Mouse (Mus musculus) adrenal gland, adult 8-10 months (tissue): ENCODE results near the gene Taar7f. TPM values are rescaled to one million over a fixed set of nuclear protein-coding genes. Genes with fewer than 3 reads are reported as not detected.
"Not testable (repeated sequence)": the region's sequence is repeated elsewhere in the genome, so short reads cannot be mapped to it uniquely, and the experiment has no call there.

Experiments
- DNase-seq: peaks from one replicate; pipeline ENCODE4 v3.0.0; 2022
- total RNA-seq, 4 experiments: library from RNA; stranded (reverse); gene quantifications; 2 replicates each; pipeline ENCODE4 v1.2.4; 2022

Gene Taar7f
- not detected for total RNA-seq

GRCm38 (mm10) chr10:24049210-24049609, at the start of gene Taar7f:
Gene Taar7f, plus strand, starts transcription at chr10:24049510.
- DNase-seq: no peak

- no peak for DNase-seq
Measured at GRCm38 (mm10) chr10:23999639-24000038, 49.7 kb upstream of the Taar7f start, which contains the start of gene Taar7b. Gene Taar7b, plus strand, starts transcription at chr10:23999939.

GRCm38 (mm10) chr10:24006442-24006841, 42.9 kb upstream of the Taar7f start:
- DNase-seq: no peak

GRCm38 (mm10) chr10:24007034-24007433, 42.3 kb upstream of the Taar7f start:
- DNase-seq: no peak

- no peak for DNase-seq
Measured at GRCm38 (mm10) chr10:24008143-24008542, 41.2 kb upstream of the Taar7f start.

- DNase-seq: no peak
Measured at GRCm38 (mm10) chr10:24026922-24027321, 22.4 kb upstream of the Taar7f start, which contains the start of gene Taar7d. Gene Taar7d, plus strand, starts transcription at chr10:24027222.

GRCm38 (mm10) chr10:24031347-24031746, 18.0 kb upstream of the Taar7f start:
- no peak for DNase-seq

GRCm38 (mm10) chr10:24037314-24037713, 12.0 kb upstream of the Taar7f start, which contains the start of gene Taar7e:
Gene Taar7e, plus strand, starts transcription at chr10:24037614.
- DNase-seq: no peak

- no peak for DNase-seq
Measured at GRCm38 (mm10) chr10:24040120-24040869, 9.0 kb upstream of the Taar7f start.

GRCm38 (mm10) chr10:24052039-24052438, 2.7 kb downstream of the Taar7f start:
- no peak for DNase-seq

- DNase-seq: no peak
Measured at GRCm38 (mm10) chr10:24058986-24059385, 9.7 kb downstream of the Taar7f start.

GRCm38 (mm10) chr10:24074751-24075150, 25.4 kb downstream of the Taar7f start:
- not testable (repeated sequence) for DNase-seq

- DNase-seq: not testable (repeated sequence)
Measured at GRCm38 (mm10) chr10:24076200-24076599, 26.9 kb downstream of the Taar7f start, which contains the start of gene Taar8a. Gene Taar8a, plus strand, starts transcription at chr10:24076500.

- DNase-seq: peak; percentile 11
Measured at GRCm38 (mm10) chr10:24080166-24080565, 30.9 kb downstream of the Taar7f start.

GRCm38 (mm10) chr10:24085936-24086335, 36.6 kb downstream of the Taar7f start:
- no peak for DNase-seq

GRCm38 (mm10) chr10:24086555-24086954, 37.2 kb downstream of the Taar7f start:
- DNase-seq: no peak

GRCm38 (mm10) chr10:24087168-24087567, 37.9 kb downstream of the Taar7f start:
- DNase-seq: no peak

- DNase-seq: no peak
Measured at GRCm38 (mm10) chr10:24092194-24092593, 42.9 kb downstream of the Taar7f start, which contains the start of gene Taar8b. Gene Taar8b, minus strand, starts transcription at chr10:24092294.

- DNase-seq: not testable (repeated sequence)
Measured at GRCm38 (mm10) chr10:24097010-24097409, 47.7 kb downstream of the Taar7f start.

Other genes with a start within 250 kb of the Taar7f start
- 10 to 100 TPM in 2 of 4 experiments, 1 to 10 TPM in 1, under 1 TPM in 1; 0.74 to 37.9 (median 12.2) TPM for gene Vnn3, start 198.0 kb upstream of the Taar7f start, total RNA-seq
- gene Vnn1, start 154.8 kb upstream of the Taar7f start, total RNA-seq: 10 to 100 TPM; 29.6 to 37.3 (median 32.2) TPM
- not detected for gene Taar1, start 129.2 kb upstream of the Taar7f start, total RNA-seq
- gene Taar2, start 110.9 kb upstream of the Taar7f start, total RNA-seq: not detected
- not detected for gene Taar3, start 100.0 kb upstream of the Taar7f start, total RNA-seq
- gene Taar4, start 89.0 kb upstream of the Taar7f start, total RNA-seq: not detected
- gene Taar5, start 78.8 kb upstream of the Taar7f start, total RNA-seq: not detected
- gene Taar6, start 63.9 kb upstream of the Taar7f start, total RNA-seq: not detected
- gene Taar7a, start 56.0 kb upstream of the Taar7f start, total RNA-seq: not detected
- gene Taar7b, start 49.6 kb upstream of the Taar7f start, total RNA-seq: not detected
- gene Taar7d, start 22.3 kb upstream of the Taar7f start, total RNA-seq: not detected
- not detected for gene Taar7e, start 11.9 kb upstream of the Taar7f start, total RNA-seq
- gene Taar8a, start 27.0 kb downstream of the Taar7f start, total RNA-seq: not detected
- not detected for gene Taar8b, start 42.8 kb downstream of the Taar7f start, total RNA-seq
- gene Taar8c, start 52.4 kb downstream of the Taar7f start, total RNA-seq: not detected
- not detected for gene Taar9, start 60.0 kb downstream of the Taar7f start, total RNA-seq
- gene Stx7, start 99.8 kb downstream of the Taar7f start, total RNA-seq: 100 to 1,000 TPM; 142 to 198 (median 186) TPM
- gene Moxd1, start 174.0 kb downstream of the Taar7f start, total RNA-seq: under 1 TPM in 3 of 4 experiments, not detected in 1; 0.15 to 0.27 (median 0.15) TPM